Mouse (Mus musculus) stomach, embryonic 15.5 days (tissue): ENCODE measurements around the gene Tk2. TPM values are rescaled to one million over a fixed set of nuclear protein-coding genes. Genes with fewer than 3 reads are reported as not detected.

Experiments used
- polyA plus RNA-seq: library from polyadenylated mRNA; unstranded; fragments of >200 nt; fragmentation: Nextera tagmentation; extraction: Ambion mirVana; gene quantifications from 2 replicates; pipeline ENCODE4 v1.2.1, GENCODE M21; 2015

Gene Tk2
- polyA plus RNA-seq, 1 experiment from 2014 or later, result 16.3 TPM

Other genes starting within 250 kb of the Tk2 start
- 27.0 and 29.8 TPM in 2 replicates for gene Cdh5, start 146.9 kb downstream of the Tk2 start, polyA plus RNA-seq
- 1.1 and 1.2 TPM in 2 replicates for gene Bean1, start 78.1 kb downstream of the Tk2 start, polyA plus RNA-seq
- 42.5 and 52.6 TPM in 2 replicates for gene Cklf, start 2.3 kb upstream of the Tk2 start, polyA plus RNA-seq
- gene Cmtm2a, start 44.6 kb upstream of the Tk2 start, polyA plus RNA-seq, result not detected in 2 replicates
- not detected in 2 replicates for gene Gm45711, start 61.5 kb upstream of the Tk2 start, polyA plus RNA-seq
- gene Cmtm1, start 61.6 kb upstream of the Tk2 start, polyA plus RNA-seq, result not detected in 2 replicates
- gene Gm11020, start 73.0 kb upstream of the Tk2 start, polyA plus RNA-seq, result not detected in 2 replicates
- gene Cmtm2b, start 73.7 kb upstream of the Tk2 start, polyA plus RNA-seq, result not detected in 2 replicates
- gene Cmtm3, start 90.9 kb upstream of the Tk2 start, polyA plus RNA-seq, result 121 and 122 TPM in 2 replicates
- gene Cmtm4, start 147.2 kb upstream of the Tk2 start, polyA plus RNA-seq, result 6.2 and 6.4 TPM in 2 replicates
- 54.9 and 58.0 TPM in 2 replicates for gene Dync1li2, start 194.5 kb upstream of the Tk2 start, polyA plus RNA-seq